Mouse (Mus musculus): ENCODE data around the gene Hhatl.

Gene Hhatl

DNA sequence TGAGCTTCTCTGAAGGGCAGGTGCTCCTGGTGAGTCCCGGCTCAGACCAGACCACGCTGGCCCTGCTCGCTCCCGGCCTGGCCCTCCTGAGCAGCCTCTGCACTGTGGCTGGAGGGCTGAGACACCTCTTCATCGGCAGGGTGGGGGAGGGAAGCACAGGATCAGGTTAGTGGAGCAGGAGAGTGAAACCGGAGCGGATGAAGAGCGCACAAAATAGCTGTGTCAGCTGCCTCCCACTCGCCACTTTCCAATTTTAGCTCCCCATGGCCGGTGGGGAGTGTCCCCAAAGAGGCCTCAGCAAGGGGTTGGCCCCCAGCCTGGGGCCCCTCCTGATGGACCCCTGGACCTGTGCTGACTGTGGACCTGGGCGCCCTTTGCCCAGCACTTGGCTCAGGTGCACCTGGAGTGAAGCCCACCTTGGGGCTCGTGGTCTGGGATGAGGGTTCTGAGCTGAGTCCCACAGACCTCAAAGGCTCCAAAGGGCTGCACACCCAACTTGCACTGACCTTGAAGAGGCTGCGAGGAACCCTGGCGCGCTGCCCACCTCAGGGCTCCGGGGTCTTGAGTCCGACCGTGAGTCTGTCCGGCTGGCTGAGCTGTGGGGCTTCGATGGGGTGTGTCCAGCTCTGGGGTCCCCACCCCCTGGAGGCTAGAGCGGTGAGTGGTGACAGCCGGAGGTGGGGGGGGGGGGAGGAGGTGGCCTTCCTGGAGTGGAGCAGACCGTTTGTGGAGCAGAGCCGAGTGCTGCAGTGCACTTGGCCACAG, at the start of gene Hhatl:
Hhatl (minus strand) TSS at position 751 of the 765 bp plus-strand sequence.
- no peak for DNase-seq (ENCODE audit: low spot score)

GRCm38 (mm10) chr9:121839622-121839965, 47.3 kb upstream of the Hhatl start:
- no peak for DNase-seq (ENCODE audit: low spot score)

DNA sequence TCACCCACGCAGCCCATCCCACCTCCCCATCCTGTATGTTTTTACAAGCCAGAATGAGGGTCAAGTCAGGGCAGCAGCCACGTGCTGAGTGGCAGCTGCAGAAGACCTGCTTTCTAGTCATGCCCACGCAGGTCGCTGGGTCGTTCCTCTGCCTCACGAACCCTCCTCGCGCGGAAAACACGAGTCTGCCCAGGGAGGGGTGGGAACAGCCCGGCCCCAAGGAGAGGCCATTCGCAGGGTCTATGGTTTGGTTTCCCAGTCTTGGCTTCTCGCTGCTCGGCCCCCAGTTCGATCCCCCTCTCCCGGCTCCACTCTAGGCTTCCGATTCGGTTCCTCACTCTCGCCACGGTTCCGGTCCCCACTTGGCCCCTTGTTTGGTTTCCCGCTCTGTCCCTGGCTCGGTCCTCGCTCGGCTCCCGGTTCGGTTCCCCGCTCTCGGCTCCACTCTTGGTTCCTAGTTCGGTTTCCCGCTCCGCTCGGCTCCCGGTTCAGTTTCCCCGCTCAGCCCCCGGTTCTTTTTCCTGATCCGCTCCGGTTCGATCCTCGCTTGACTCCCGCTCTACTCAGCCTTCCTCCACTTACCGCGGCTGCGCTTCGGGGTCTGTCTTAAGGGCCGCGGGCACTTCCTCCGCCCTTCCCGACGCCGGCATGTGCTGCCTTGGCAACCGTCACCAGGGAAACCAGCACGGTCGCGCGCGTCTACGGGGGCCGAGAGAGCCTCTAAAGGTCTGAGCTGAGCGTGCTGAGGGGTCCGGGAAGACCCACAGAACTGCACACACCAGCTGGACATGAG, 46.7 kb upstream of the Hhatl start, which contains the start of gene Ccdc13:
Ccdc13 (minus strand) TSS at position 633 of the 793 bp plus-strand sequence.
- peak; percentile 85 for DNase-seq (ENCODE audit: low spot score)

- no peak for DNase-seq (ENCODE audit: low spot score)
Measured at GRCm38 (mm10) chr9:121838008-121838407, 45.7 kb upstream of the Hhatl start.

DNA sequence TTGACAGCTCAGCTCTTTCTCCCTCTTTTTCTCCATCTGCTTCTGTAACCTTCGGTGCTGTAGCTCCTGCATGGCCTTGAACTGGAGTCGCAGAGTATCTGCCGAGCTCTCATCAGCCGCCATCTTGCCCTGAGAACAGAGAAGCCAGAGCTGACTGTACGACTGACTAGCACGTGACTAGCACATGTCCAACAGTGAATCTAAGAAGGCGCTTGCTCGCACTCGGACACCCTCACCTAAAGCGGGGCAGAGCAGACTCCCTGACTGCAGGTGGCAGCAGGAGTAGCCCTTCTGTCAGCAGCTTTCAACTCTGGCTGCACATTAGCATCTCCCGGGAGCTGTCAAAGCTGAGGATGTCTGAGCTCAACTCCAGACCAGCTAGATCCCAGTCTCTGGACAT, 41.5 kb upstream of the Hhatl start:
- DNase-seq (ENCODE audit: low spot score): no peak

- peak; percentile 61 for DNase-seq (ENCODE audit: low spot score)
Measured at GRCm38 (mm10) chr9:121830956-121831293, 38.6 kb upstream of the Hhatl start.

DNA sequence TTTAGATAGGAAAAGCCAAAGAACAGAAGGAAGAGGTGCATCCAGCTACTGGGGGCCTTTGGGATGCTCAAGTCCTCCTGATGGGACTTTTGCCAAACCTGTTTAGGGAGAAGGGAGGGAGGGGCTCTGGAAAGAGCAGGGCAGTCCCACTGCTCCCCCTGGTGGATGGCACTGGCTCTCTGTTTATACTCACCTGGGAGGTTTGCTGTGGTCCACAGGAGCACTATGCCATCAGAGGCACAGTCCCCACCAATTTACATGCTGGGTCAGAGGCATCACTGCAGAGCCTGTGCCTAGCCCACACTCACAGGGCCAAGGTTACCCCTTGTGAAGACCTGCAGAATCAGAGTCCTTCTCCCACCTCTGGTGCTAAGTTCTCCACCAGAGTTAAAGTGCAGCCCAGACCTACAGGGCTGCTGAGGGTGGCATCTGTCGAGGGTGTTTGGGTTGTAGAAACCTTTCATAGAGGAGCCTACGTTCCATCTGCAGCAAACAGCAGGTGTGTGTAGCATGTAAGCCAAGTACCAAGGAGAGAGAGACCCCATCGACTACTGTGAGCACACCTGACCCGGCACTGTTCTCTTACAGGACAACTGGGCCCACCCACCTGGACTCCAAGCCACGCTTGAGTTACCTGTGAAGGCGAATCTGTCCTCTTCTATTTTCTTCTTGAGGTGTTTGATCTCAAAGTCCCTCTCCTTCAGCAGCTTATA, 38.1 kb upstream of the Hhatl start:
- DNase-seq (ENCODE audit: low spot score): peak; percentile 49

DNA sequence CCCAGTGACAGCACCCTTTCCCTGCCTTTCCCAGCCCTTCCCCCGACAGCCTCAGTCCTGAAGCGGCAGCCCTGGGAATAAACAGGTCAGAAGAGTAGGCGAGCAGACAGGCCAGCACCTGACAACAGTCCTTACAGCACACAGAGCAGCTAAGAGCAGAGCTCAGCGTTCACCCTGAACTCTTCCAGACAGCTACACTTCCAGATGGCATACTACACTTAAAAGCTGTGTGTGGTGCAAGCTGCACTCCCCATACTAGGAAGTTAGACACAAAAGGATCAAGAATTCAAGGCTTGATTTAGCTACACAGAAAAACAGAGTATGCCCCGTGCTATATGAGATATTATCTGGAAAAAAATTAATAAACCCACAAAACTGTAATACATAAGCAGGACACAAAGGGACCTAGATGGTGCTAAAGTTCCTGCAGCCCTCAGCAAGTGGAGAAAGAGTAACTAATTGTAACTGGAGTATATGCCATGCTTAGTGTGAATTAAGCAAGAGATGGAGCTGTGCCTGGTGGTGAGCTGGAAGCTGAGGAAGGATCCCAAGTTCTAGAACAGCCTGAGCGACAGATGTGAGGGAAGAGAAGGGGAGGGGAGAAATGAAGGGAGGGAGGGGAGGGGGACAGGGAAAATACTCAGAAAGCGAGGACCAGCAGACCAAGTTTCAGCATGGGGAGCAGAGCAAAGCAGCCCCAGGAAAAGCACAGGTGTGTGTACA, 37.1 kb upstream of the Hhatl start:
- DNase-seq (ENCODE audit: low spot score): no peak

DNA sequence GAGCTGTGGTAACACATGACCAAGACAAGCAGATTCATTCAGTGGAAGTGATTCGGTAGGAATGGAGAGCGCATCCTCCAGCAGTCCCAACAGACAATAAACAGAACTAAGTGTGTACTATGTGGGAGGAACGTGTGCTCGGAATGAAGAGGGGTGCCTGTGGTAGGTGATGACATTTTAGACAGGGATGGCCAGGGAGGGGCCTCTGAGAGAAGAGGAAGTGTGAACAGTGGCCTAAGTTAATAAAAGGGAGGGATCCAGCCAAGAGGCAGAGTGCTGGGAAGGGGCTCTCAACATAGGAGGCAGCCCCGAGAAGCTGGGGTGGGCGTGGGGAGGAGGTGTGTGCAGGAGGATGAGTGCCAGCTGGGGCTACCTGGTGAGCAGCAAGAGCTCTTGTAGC, 36.0 kb upstream of the Hhatl start:
- DNase-seq (ENCODE audit: low spot score): no peak

GRCm38 (mm10) chr9:121826356-121826755, 34.0 kb upstream of the Hhatl start:
- DNase-seq (ENCODE audit: low spot score): no peak

GRCm38 (mm10) chr9:121823991-121824390, 31.7 kb upstream of the Hhatl start:
- DNase-seq (ENCODE audit: low spot score): no peak

DNA sequence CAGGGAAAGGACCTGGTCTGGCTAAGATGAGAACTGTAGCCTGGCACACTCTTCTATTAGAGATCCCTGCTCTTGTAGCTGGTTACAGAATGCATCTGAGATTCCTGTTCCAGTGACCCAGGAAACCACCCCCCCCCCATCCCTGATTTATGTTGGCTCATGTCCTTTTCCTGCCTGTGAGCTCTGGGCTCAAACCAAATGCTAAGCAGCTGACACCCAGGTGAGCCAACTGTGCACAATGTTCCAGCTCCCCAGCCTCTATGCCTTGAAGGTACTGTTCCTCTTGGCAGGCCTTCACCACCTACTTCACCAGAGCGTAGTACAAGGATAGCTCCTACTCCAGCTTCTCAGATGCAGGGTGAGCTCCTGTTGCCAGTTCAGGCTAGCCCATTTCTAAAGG, 30.7 kb upstream of the Hhatl start:
- DNase-seq (ENCODE audit: low spot score): no peak

DNA sequence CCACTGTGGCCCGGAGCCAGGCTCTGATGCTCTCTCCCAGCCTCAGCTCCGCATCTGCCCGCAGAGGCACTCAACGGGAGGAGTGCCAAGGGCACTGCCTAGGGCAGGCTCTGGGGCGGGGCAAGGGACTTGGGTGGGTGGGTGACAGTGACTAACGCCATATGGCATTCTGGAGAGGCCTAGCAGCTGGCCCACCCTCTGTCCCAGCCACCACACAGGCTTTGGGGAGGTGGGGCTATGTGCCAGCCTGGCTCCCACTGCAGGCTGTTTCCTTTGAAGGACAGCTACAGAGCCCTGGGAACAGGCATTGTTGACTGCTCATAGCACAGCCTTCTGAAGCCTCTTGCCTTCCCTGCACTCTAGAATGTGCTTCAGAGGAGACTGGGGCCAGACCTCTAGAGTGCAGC, 30.3 kb upstream of the Hhatl start:
- no peak for DNase-seq (ENCODE audit: low spot score)

DNA sequence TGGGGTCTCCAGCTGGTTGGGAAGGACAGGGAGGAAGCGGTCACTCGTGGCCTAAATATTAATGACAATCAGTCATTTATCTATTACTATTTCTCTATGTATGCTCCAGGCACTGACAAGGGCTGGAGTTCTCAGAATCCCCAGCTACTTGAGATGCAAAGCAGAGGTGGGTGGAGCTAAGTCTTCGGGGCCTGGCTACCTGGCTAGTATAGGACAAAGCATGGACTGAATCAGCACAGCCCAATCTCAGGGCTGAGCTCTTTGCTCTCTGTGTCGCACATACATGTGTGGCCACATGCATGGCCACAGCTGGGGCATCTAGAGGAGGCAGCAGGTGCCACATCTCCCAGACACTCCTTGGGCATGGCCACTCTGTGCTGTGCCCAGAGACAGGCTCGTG, 28.5 kb upstream of the Hhatl start:
- DNase-seq (ENCODE audit: low spot score): no peak

DNA sequence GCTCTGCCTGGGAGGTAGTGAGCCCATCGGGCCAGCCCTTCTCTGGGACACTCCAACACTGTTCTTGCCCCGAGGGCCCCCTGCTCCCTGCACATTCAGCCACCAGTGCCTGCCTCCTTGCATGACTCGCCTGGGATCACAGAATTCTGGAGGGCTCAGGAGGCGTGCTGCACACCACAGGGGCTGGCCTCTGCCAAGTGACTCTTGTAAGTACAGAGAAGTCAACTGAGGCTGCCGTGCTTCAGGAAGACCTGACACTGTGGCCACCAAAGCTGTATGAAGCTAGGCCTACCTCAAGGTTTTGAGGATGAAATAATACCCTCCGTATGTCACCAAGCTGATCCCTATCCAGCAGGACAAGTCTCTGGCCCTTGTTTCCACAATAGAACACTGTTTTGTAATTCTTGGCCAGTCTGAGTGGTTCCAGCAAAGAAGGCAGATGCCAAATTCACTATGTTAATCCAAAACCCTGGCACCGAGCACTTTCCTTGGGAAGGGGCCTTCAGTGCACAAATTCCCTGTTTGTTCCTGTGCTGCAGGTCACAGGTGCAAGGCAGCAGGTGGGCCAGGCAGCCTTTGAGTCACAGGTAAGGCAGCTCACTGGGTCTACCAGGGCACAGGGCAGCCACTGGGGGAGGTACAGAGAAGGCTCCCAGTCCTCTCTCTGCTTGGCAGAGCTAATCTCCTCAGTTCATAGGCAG, 27.6 kb upstream of the Hhatl start:
- DNase-seq (ENCODE audit: low spot score): no peak

GRCm38 (mm10) chr9:121819073-121819770, 26.9 kb upstream of the Hhatl start:
- peak; percentile 37 for DNase-seq (ENCODE audit: low spot score)

- no peak for DNase-seq (ENCODE audit: low spot score)
Measured at GRCm38 (mm10) chr9:121815183-121815582, 22.9 kb upstream of the Hhatl start.

- peak; percentile 53 for DNase-seq (ENCODE audit: low spot score)
Measured at GRCm38 (mm10) chr9:121810081-121810821, 17.9 kb upstream of the Hhatl start.

DNA sequence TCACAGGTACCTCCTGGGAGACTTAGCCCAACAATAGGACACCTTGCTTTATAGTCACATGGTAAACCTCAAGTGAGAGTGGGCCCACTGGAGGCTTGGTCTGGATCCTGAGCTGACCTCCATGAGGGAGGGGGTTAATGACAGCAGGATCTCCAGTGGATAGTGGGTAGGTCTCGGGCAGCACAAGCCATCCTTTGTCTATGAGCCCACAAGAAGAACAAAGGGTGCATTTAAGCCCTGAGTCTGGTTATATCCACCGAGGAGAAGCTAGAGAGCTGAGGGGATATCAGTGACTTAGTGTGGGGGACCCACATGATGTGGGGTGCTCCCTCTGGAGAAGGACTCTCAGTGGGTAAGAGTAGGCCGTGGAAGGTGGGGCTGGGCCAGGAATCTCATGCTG, 16.2 kb upstream of the Hhatl start:
- DNase-seq (ENCODE audit: low spot score): no peak

DNA sequence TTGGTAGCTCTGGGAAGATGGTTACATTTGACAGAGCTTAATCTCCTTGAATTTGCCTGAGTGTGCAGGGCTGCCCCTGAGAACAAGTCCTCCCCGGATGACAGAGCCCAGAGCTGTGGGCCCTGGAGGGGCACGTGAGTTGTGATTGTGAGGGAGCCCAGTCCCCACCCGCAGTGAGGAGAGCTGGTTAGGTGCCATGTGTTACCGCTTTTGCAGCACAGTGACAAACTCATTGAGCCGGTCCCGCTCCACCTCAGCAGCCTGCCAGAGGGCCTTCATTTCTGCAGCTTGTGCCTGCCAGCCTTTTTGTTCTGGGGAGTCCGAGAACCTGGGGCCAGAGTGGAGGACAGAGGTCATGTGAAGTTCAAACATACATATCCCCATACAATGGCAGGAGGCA, 15.6 kb upstream of the Hhatl start:
- no peak for DNase-seq (ENCODE audit: low spot score)
